Mouse (Mus musculus) ES-E14 (cell line): ENCODE measurements around the gene Dab1. TPM values are rescaled to one million over a fixed set of nuclear protein-coding genes. Genes with fewer than 3 reads are reported as not detected.

Source experiments
- DNase-seq: peaks from one replicate; pipeline ENCODE4 v3.0.0-alpha.2; 2013; ENCODE audit warnings: low read depth, low spot score
- H3K27ac ChIP-seq: 2 replicates; pipeline ENCODE4 v1.5.1; 2012; ENCODE audit warnings: low read depth, mild to moderate bottlenecking, low read length, moderate library complexity, mixed read lengths; ENCODE audit not compliant: poor library complexity, insufficient read depth, severe bottlenecking
- H3K36me3 ChIP-seq: 2 replicates; pipeline ENCODE4 v1.6.1; 2012; ENCODE audit warnings: mild to moderate bottlenecking, low read length, moderate library complexity, mixed read lengths; ENCODE audit not compliant: control insufficient read depth, poor library complexity, insufficient read depth, severe bottlenecking
- H3K4me1 ChIP-seq, 2 experiments: fragments of 150-350 bp in 1 of 2; sonication (generic) in 1 of 2; 2 replicates each; pipeline ENCODE4 v1.6.1; 2012; ENCODE audit warnings: low read length in 2 of 2, mild to moderate bottlenecking in 1 of 2, mixed read lengths in 1 of 2; ENCODE audit not compliant: control insufficient read depth in 2 of 2, insufficient read depth in 2 of 2, poor library complexity in 1 of 2
- H3K4me3 ChIP-seq, 2 experiments: fragments of 150-350 bp in 1 of 2; sonication (generic) in 1 of 2; 2 replicates each; pipeline ENCODE4 v1.5.1; 2012; ENCODE audit warnings: low read length in 2 of 2, low read depth in 1 of 2, mild to moderate bottlenecking in 1 of 2, mixed read lengths in 1 of 2; ENCODE audit not compliant: insufficient read depth in 1 of 2, poor library complexity in 1 of 2, severe bottlenecking in 1 of 2
- H3K9ac ChIP-seq: 2 replicates; pipeline ENCODE4 v1.6.1; 2012; ENCODE audit warnings: low read depth, mild to moderate bottlenecking, low read length, mixed read lengths; ENCODE audit not compliant: poor library complexity, insufficient read depth, severe bottlenecking
- H3K9me3 ChIP-seq: fragments of 150-350 bp; sonication (generic); 2 replicates; pipeline ENCODE4 v1.6.1; 2012; ENCODE audit warnings: low read depth, mild to moderate bottlenecking, low read length; ENCODE audit not compliant: control insufficient read depth, insufficient read depth
- CHD2 ChIP-seq: IDR thresholded peaks from 2 replicates; pipeline ENCODE4 v1.6.1; 2014; ENCODE audit warnings: mild to moderate bottlenecking, low read depth, low read length, inconsistent platforms
- HCFC1 ChIP-seq: IDR thresholded peaks from 2 replicates; pipeline ENCODE4 v1.6.1; 2012; ENCODE audit warnings: low read length, inconsistent platforms, borderline replicate concordance; ENCODE audit not compliant: insufficient read depth
- MAFK ChIP-seq: IDR thresholded peaks from 2 replicates; pipeline ENCODE4 v1.6.1; 2014; ENCODE audit warnings: mild to moderate bottlenecking, low read depth, low read length, inconsistent platforms; ENCODE audit not compliant: insufficient read depth
- ZC3H11A ChIP-seq: IDR thresholded peaks from 2 replicates; pipeline ENCODE4 v1.6.1; 2012; ENCODE audit warnings: low read depth, mild to moderate bottlenecking, inconsistent platforms, low read length, borderline replicate concordance
- ZNF384 ChIP-seq: IDR thresholded peaks from 2 replicates; pipeline ENCODE4 v1.6.1; 2012; ENCODE audit warnings: low read depth, low read length, inconsistent platforms
- in situ Hi-C, 2 experiments: fragments of 600-800 bp; cut with MboI; formaldehyde crosslinking; loops; one replicate each; pipeline ENCODE4 v1.15.1; 2025; ENCODE audit warnings: low sequenced_read_pairs in 2 of 2, inconsistent platforms in 1 of 2; ENCODE audit not compliant: unreplicated experiment in 2 of 2
- total RNA-seq: library from RNA; depleted of rRNA; stranded (reverse); fragments of 300-350 nt; gene quantifications from 2 replicates; pipeline ENCODE4 v1.2.3, GENCODE M21; 2012

Dab1 gene
- total RNA-seq, 1 experiment = 7.9 TPM

DNA sequence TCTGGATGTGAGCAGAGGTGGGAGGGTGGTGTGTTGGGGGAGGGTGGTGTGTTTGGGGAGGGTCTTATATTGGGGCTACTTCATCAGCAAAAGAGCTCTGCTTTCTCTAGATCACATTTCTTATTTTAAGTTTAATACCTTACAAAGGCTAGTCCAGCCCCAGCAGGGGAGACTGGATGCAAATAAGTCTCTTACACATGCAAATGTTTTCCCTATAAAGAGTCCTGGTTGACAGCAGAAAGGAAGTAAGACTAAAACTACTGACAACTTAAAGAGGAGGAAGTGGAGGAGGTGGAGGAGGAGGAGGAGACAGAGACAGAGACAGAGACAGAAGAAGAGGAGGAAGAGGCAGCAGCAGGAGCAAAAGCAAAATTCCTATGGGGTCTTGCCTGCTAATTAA is 885.8 kb downstream of the Dab1 start:
- DNase-seq = peak; percentile 22
- H3K9ac ChIP-seq = no peak overlapping the region
- in situ Hi-C loops = no loop called here
- peak overlapping the region; percentile 9; the same call in 1 of the 2 replicates for H3K27ac ChIP-seq
- no peak for TF ChIP-seq MAFK
- no peak for TF ChIP-seq CHD2
- no peak for TF ChIP-seq HCFC1
- TF ChIP-seq ZC3H11A = no peak
- TF ChIP-seq ZNF384 = no peak
- no peak overlapping the region for H3K4me3 ChIP-seq
- H3K36me3 ChIP-seq = no peaks in the 10 kb centered on the region
- H3K9me3 ChIP-seq = no peaks in the 10 kb centered on the region
- peaks cover 3 to 17% of the 10 kb centered on the region in 2 experiments; a peak in 3 of 4 replicates for H3K4me1 ChIP-seq

DNA sequence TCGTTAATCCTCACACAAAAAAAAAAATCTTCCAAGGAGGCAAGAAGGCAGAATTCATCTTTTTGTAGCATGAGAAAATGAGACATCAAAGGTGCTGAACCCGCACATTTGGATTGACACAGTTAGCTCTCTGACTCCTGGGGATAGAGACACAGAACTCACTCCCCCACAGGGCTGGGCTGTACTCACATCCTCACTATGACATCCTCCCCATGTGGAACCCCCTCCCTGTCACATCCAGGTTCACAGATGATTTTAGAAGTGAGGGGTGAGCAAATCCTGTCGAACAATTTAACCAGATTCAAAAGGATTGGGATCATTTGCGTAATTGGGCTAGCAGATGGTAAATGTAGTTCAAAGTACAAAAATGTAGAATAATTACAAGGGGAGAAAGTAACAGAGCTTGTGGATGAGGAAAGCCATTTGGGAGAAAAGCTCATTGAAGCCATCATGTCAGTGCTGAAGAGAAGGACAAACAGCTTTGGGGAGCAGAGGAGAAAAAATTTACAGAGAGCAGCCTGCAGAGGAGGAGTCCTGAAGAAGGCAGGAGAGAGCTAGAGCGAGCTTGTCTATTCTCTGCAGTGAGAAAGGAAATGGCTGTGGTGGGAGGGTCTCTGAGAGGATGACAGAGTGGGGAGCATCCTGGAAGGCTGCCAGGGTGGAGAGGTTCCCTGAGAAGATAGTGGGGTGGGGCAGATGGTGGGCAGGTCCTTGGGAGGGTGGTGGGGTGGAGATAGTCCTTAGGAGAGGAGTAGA is 890.2 kb downstream of the Dab1 start:
- no peaks in the 10 kb centered on the region for H3K36me3 ChIP-seq
- no peak for DNase-seq
- no peak overlapping the region for H3K9ac ChIP-seq
- peaks cover 3 to 7% of the 10 kb centered on the region in 2 experiments; a peak in 3 of 4 replicates for H3K4me1 ChIP-seq
- no peak for TF ChIP-seq MAFK
- TF ChIP-seq ZNF384 = no peak
- no peak for TF ChIP-seq CHD2
- no peak for TF ChIP-seq ZC3H11A
- no peak for TF ChIP-seq HCFC1
- H3K4me3 ChIP-seq = no peak overlapping the region
- no peaks in the 10 kb centered on the region for H3K9me3 ChIP-seq
- in situ Hi-C loops = no loop called here
- H3K27ac ChIP-seq = no peak overlapping the region

DNA sequence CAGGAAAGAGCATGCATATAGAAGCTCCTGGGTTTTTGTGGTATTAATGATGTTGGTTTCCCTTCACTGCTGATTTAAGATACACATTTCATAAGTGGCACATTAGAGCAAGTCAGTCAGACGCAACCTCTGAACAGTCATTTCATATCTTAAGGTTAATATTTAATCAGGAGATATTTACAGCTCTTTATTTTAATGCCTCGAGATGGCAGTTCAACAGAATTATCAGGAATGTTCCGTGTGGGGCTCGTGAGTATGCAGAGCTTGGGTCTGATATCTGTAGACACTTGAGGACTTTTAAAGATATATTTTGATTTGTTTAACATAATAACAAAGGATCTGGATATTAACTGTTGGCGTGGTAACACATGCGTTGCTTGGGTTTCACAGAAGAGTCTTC is 892.7 kb downstream of the Dab1 start:
- TF ChIP-seq ZNF384 = no peak
- TF ChIP-seq CHD2 = no peak
- no peak for TF ChIP-seq ZC3H11A
- no peak for TF ChIP-seq MAFK
- no peak for TF ChIP-seq HCFC1
- no peak for DNase-seq
- Histone ChIP-seq H3K9me3 (no peaks in the 10 kb centered on the region), H3K4me1 (peaks cover 0 to 2% of the 10 kb centered on the region in 2 experiments; a peak in 1 of 4 replicates), H3K27ac (no peak overlapping the region), H3K36me3 (no peaks in the 10 kb centered on the region), H3K9ac (no peak overlapping the region), H3K4me3 (no peak overlapping the region)
- in situ Hi-C loops = no loop called here

GRCm38 (mm10) chr4:104512513-104512912 is 893.4 kb downstream of the Dab1 start:
- Histone ChIP-seq H3K36me3 (no peaks in the 10 kb centered on the region), H3K4me3 (no peak overlapping the region), H3K9me3 (no peaks in the 10 kb centered on the region), H3K9ac (no peak overlapping the region), H3K27ac (no peak overlapping the region), H3K4me1 (peaks cover 0 to 2% of the 10 kb centered on the region in 2 experiments; a peak in 1 of 4 replicates)
- no peak for TF ChIP-seq ZNF384
- no peak for TF ChIP-seq MAFK
- no peak for TF ChIP-seq ZC3H11A
- TF ChIP-seq HCFC1 = no peak
- no peak for TF ChIP-seq CHD2
- no peak for DNase-seq
- in situ Hi-C loops = no loop called here
